Mouse (Mus musculus) midbrain, embryonic 15.5 days (tissue): ENCODE data around the gene Cep97. TPM values are rescaled to one million over a fixed set of nuclear protein-coding genes. Genes with fewer than 3 reads are reported as not detected.

Source experiments
- ATAC-seq: fragments of 200-750 bp; cut with Nextera tagmentation; replicated peaks from 2 replicates; pipeline ENCODE4 v1.8.0; 2017; ENCODE audit warnings: moderate TSS enrichment
- H3K27ac ChIP-seq: fragments of 300-500 bp; sonication (generic); 2 replicates; pipeline ENCODE4 v1.5.1; 2015; ENCODE audit warnings: mild to moderate bottlenecking, inconsistent platforms
- H3K27me3 ChIP-seq: fragments of 300-500 bp; sonication (generic); replicated peaks from 2 replicates; pipeline ENCODE4 v1.6.1; 2015; ENCODE audit warnings: inconsistent platforms
- H3K36me3 ChIP-seq: fragments of 300-500 bp; sonication (generic); replicated peaks from 2 replicates; pipeline ENCODE4 v1.6.1; 2015; ENCODE audit warnings: inconsistent platforms
- H3K4me1 ChIP-seq: fragments of 300-500 bp; sonication (generic); 2 replicates; pipeline ENCODE4 v1.6.1; 2015; ENCODE audit warnings: inconsistent platforms
- H3K4me2 ChIP-seq: fragments of 300-500 bp; sonication (generic); 2 replicates; pipeline ENCODE4 v1.6.1; 2015; ENCODE audit warnings: inconsistent platforms, mild to moderate bottlenecking, moderate library complexity
- H3K4me3 ChIP-seq: fragments of 300-500 bp; sonication (generic); 2 replicates; pipeline ENCODE4 v1.5.1; 2015; ENCODE audit warnings: mild to moderate bottlenecking, inconsistent platforms
- H3K9ac ChIP-seq: fragments of 300-500 bp; sonication (generic); 2 replicates; pipeline ENCODE4 v1.6.1; 2015; ENCODE audit warnings: mild to moderate bottlenecking, inconsistent platforms
- H3K9me3 ChIP-seq: fragments of 300-500 bp; sonication (generic); 2 replicates; pipeline ENCODE4 v1.6.1; 2016; ENCODE audit warnings: inconsistent platforms
- WGBS: fragments of 180-500 bp; shearing (Covaris S2); methylation state at CpG from one replicate; pipeline ENCODE4 v1.1.7; 2015; ENCODE audit warnings: mixed read lengths; 5-methylcytosine and 5-hydroxymethylcytosine counted together
- polyA plus RNA-seq: library from polyadenylated mRNA; unstranded; fragments of >200 nt; fragmentation: Nextera tagmentation; extraction: Ambion mirVana; gene quantifications from 2 replicates; pipeline ENCODE4 v1.2.1, GENCODE M21; 2015

Gene Cep97
- polyA plus RNA-seq, 1 experiment from 2014 or later = 14.3 TPM

DNA sequence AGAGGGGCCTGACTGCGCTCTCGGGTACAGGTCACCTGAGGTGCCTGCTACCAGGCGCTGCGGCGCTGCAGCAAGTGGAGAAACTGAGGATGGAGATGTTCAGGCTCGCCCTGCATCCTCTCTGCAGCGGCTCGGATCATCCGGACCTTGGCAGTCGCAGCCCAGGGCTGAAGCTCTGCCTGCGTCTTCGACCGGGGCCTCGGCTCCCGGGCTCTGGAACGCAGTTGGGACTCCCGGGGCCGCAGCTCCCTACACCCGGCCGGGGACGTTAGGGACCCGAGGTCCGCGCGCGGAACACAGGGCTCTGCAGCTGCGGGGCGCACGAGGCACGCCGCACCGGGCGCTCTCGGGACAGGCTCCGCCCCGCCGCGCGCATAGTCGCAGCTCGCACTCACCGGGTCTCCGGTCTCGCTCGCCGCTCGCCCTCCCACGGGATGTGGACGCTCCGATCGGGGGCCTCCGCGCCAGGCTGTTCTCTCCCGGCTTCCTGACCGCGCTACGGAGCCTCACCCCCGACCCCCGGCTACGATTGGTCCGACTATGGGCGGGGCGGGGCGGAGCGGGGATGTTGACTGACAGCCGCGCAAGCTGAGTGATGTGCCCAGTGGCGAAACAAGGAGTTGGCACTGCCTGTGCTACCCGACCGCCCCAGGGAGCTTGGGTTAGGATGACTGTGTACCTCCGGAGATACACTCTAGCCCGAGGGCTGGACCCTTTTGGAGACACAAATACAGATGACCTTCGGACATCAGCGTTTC is 39.6 kb downstream of the Cep97 start, which contains the start of gene Nxpe3:
Nxpe3 (minus strand) TSS at position 393 of the 758 bp plus-strand sequence.
- H3K4me3 ChIP-seq = peak within 1 kb of the TSS; percentile 90
- H3K9me3 ChIP-seq = no peaks in the 10 kb centered on the region
- peak within 1 kb of the TSS; percentile 80 for H3K9ac ChIP-seq
- H3K27me3 ChIP-seq = no peaks in the 10 kb centered on the region
- H3K4me1 ChIP-seq = peaks cover 15% of the 10 kb centered on the region
- peak within 1 kb of the TSS; percentile 90 for H3K27ac ChIP-seq
- no peaks in the 10 kb centered on the region for H3K36me3 ChIP-seq
- H3K4me2 ChIP-seq = peak within 1 kb of the TSS; percentile 66
- WGBS = under 1% methylated on average over 73 of the region's 74 CpGs
- ATAC-seq = peak; percentile 98

DNA sequence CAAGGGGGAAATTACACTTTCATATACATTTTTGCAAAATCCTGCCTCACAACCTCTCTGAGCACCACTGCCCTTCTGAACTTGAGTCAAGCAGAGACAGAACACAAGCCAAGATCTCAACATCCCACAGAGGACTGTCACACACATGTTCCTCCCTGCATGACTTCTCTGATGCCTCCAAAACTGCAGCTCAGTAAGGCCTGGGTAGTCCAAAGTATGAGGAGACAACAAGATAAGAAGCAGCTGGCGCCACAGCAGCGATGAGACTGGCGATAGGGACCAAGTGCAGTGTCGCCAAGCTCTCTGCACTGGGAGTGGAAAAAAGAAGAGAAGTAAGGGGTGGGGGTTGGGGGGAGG is 40.1 kb downstream of the Cep97 start:
- Histone ChIP-seq H3K27me3 (no peaks in the 10 kb centered on the region), H3K9me3 (no peaks in the 10 kb centered on the region), H3K4me3 (peak overlapping the region; percentile 90), H3K4me2 (peak overlapping the region; percentile 66), H3K4me1 (peaks cover 15% of the 10 kb centered on the region), H3K27ac (peak overlapping the region; percentile 90), H3K36me3 (peaks cover 3% of the 10 kb centered on the region), H3K9ac (peak overlapping the region; percentile 80)
- ATAC-seq = no peak
- WGBS = 1% methylated on average over 4 of the region's 4 CpGs

DNA sequence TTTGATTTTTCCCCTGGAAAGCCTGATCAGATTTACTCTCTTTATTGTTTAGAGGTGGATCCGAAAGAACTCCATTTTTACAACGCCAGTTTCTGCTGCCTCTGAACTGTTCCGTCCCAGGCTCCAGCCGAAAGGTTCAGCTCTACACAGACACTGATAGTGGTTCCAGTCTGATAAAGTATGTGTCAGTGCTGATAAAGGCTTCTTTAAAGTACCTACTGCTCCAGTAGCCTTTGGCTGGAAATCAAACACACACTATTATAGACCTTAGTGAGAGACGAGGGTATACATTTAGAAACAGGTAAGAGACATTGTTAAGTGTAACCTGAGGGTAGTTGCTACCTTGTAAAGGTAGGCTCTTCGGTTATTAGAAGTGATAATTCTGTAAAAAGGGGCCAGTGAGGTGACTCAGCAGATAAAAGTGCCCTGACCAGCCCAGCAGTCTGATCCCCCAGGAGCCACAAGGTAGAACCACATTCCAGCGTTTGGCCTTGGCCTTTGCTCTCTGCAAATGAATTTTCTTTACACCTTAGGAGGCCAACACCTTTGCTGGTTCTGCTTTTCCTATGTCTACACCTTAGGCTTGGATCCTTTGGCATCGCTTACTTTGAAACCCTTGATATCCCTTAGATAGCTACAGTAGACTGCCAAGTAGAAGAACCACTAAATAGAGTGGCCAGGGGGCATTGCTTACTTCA is 41.1 kb downstream of the Cep97 start:
- no peak overlapping the region for H3K27ac ChIP-seq
- H3K9me3 ChIP-seq = no peaks in the 10 kb centered on the region
- 86% methylated on average over 8 of the region's 8 CpGs for WGBS
- H3K36me3 ChIP-seq = peaks cover 3% of the 10 kb centered on the region
- no peaks in the 10 kb centered on the region for H3K27me3 ChIP-seq
- peak overlapping the region; percentile 90; the same call in 1 of the 2 replicates for H3K4me3 ChIP-seq
- H3K4me1 ChIP-seq = peaks cover 15% of the 10 kb centered on the region
- H3K4me2 ChIP-seq = peak overlapping the region; percentile 66
- ATAC-seq = no peak
- no peak overlapping the region for H3K9ac ChIP-seq

DNA sequence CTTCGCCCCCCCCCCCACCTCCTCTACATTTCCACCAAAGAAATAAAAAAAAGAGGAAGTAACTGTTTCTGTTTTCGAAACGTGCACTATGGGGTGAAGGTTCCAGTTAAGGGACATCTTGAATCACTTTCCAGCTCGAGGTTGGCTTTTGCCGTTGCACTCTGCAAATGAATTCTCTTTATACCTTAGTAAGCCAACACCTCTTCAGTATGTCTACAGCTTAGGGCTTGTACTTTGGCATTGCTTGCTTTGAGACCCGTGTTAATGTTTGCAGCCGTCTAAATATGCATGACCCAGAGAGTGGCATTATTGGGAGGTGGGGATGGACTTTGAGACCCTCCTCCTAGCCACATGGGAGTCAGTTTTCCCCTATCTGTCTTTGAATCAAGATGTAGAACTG is 42.2 kb downstream of the Cep97 start:
- Histone ChIP-seq H3K4me3 (no peak overlapping the region), H3K36me3 (peaks cover 3% of the 10 kb centered on the region), H3K4me1 (peaks cover 15% of the 10 kb centered on the region), H3K27ac (no peak overlapping the region), H3K27me3 (no peaks in the 10 kb centered on the region), H3K9ac (no peak overlapping the region), H3K4me2 (no peak overlapping the region), H3K9me3 (no peaks in the 10 kb centered on the region)
- ATAC-seq = no peak
- 78% methylated on average over 7 of the region's 7 CpGs for WGBS

DNA sequence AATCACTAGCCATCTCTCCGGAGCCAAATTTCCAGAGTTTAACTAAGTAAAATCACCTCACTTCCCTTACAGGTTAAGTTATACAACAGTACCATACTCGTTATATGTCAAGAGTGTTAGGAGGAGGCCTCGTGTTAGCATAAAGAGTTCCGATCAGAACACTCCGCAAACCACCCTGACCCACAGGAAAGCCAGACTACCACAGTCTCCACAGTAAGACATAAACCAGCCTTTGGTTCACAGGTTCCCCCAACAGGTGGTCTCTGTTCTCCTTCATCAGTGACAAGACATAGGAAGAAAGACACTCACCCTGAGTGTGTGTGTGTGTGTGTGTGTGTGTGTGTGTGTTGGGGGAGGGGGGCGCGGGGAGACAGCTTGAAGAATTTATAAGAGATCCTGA is 43.3 kb downstream of the Cep97 start:
- Histone ChIP-seq H3K27me3 (no peaks in the 10 kb centered on the region), H3K9me3 (no peaks in the 10 kb centered on the region), H3K9ac (no peak overlapping the region), H3K27ac (no peak overlapping the region), H3K4me1 (peaks cover 15% of the 10 kb centered on the region), H3K36me3 (peaks cover 3% of the 10 kb centered on the region), H3K4me2 (no peak overlapping the region), H3K4me3 (no peak overlapping the region)
- ATAC-seq = no peak
- WGBS = 94% methylated on average over 7 of the region's 7 CpGs

DNA sequence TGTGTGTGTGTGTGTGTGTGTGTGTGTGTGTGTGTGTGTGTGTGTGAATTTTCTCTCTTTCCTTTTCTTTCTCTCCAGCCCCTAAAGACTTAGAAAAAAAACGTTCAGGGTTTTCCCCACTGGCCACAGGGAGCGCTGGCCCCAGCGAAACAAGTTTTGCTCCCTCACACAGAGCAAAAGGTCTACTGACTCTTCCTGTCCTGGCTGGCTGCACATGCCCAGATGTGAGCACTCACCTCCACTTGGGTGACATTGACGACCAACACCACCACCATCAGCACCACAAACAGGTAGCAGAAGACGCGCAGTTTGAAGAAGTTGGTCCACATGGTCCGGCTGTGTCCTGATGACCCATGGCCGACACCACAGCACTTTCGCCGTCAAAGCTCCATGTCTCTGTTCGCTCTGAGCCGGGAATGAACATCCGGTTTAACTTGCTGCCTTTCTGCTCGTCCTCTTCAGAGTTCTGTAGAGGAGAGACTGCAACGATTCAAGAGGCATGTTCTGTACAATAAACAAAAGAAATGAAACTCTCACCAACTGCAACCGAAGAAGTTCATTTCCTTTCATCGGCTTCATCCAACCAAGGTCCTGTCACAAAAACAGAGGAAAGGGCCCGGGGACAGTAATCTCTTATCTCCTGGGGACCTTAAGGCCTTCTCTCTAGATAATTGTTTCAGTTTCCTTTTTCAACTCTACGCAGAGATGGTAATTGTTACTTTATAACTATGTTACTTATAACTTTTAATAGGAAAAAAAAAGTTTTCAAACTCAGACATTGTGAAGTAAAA is 44.1 kb downstream of the Cep97 start:
- Histone ChIP-seq H3K4me1 (peaks cover 12% of the 10 kb centered on the region), H3K4me3 (no peak overlapping the region), H3K9ac (no peak overlapping the region), H3K27ac (no peak overlapping the region), H3K4me2 (no peak overlapping the region), H3K36me3 (peaks cover 3% of the 10 kb centered on the region), H3K9me3 (no peaks in the 10 kb centered on the region), H3K27me3 (no peaks in the 10 kb centered on the region)
- no peak for ATAC-seq
- WGBS = 91% methylated on average over 19 of the region's 19 CpGs

DNA sequence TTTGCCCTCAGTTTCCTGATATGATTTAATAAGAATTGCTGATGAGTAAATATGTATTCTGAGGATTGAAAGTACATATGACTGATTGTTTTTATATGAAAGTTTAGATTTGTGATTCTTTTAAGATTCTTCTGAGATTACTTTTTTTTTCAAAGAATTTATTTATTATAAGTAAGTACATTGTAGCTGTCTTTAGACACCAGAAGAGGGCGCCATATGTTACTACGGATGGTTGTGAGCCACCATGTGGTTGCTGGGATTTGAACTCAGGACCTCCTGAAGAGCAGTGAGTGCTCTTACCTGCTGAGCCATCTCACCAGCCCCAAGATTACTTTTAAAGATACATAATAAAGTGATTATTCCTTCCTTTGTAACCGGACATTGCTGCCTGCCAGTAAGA is 45.2 kb downstream of the Cep97 start:
- Histone ChIP-seq H3K4me1 (peaks cover 9% of the 10 kb centered on the region), H3K27ac (no peak overlapping the region), H3K4me3 (no peak overlapping the region), H3K36me3 (peaks cover 3% of the 10 kb centered on the region), H3K27me3 (no peaks in the 10 kb centered on the region), H3K9ac (no peak overlapping the region), H3K9me3 (no peaks in the 10 kb centered on the region), H3K4me2 (no peak overlapping the region)
- no peak for ATAC-seq
- WGBS = 85% methylated on average over 3 of the region's 3 CpGs

DNA sequence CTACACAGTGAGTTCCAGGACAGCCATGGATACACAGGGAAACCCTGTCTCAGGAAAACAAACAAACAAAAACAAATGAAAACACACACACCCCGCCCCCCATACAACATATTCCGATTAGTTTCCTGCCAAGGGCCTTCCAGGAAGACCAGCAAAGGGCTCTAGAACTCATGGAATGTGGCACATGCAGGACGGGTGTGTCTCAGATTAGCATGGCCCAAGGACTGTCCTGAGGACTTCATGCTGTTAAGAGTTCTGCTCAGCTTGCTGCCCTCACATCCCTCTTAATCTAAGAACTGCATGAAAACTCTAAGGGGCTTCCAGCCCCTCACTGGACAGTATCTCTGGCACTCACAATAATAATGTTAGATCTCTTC is 46.1 kb downstream of the Cep97 start:
- WGBS = 88% methylated on average over 3 of the region's 3 CpGs
- no peak overlapping the region for H3K27ac ChIP-seq
- H3K27me3 ChIP-seq = no peaks in the 10 kb centered on the region
- no peaks in the 10 kb centered on the region for H3K9me3 ChIP-seq
- no peak overlapping the region for H3K4me3 ChIP-seq
- H3K9ac ChIP-seq = no peak overlapping the region
- peaks cover under 1% of the 10 kb centered on the region; the same call in 1 of the 2 replicates for H3K4me1 ChIP-seq
- ATAC-seq = no peak
- peaks cover 7% of the 10 kb centered on the region for H3K36me3 ChIP-seq
- no peak overlapping the region for H3K4me2 ChIP-seq

DNA sequence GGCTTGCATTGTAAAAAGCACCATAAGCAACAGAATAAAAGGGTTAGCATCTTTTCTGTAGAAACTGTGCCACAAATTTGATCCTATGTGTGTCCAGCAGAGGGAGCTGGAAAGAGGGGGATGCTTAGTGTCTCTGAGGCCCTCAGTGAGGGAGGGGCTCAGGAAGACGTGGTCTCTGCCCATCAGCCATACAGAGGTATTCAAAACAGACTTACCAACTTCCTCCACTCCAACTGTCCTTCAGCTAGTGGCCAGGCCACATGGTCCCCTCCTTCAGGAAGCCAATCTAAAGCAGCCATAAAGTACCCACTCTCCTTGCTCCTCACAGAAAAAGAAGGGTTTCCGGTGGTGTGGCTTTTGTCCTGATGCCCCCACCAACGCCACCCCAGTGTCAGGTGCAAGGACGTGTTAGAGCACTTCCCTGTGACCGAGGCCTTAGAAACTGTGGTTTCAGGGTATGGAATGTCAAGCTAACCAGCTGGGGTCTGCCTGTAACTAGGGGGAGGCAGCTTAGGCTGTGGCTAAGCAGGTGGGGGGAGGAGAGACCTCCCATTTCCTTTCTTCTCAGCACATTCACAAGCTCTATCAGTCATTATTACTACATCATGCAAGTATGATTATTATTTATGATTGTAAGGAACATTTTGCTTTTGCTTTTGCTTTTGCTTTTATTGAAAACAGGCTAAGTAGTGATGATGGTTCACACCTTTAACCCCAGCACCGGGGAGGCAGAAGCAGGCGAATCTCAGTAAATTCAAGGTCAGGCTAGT is 46.7 kb downstream of the Cep97 start:
- WGBS = 66% methylated on average over 7 of the region's 7 CpGs

DNA sequence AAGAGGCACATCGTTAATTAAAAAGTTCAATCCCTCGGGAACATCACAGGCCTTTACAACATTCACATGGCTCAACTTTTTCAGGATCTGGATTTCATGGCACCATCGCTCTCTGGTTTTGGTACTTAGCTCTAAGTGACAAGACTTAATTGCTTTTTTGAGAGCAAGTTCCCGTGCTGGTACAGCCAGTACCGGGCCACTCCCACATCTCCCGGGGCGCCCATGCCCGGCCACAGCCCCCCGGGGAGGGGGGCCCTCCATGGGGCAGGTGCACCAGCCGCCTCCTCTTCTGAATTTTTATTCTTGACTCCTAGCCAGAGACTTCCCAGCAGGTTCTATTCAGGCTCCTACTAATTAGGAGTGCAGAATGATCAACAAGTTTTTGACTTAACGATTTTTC is 50.4 kb downstream of the Cep97 start:
- H3K9ac ChIP-seq = no peak overlapping the region
- no peaks in the 10 kb centered on the region for H3K9me3 ChIP-seq
- no peaks in the 10 kb centered on the region for H3K27me3 ChIP-seq
- H3K4me1 ChIP-seq = no peaks in the 10 kb centered on the region
- H3K27ac ChIP-seq = no peak overlapping the region
- peaks cover 3% of the 10 kb centered on the region for H3K36me3 ChIP-seq
- ATAC-seq = no peak
- H3K4me3 ChIP-seq = no peak overlapping the region
- WGBS = 76% methylated on average over 11 of the region's 11 CpGs
- no peak overlapping the region for H3K4me2 ChIP-seq

More for the DNA sequence above, 46.7 kb downstream of the Cep97 start:
- Histone ChIP-seq H3K4me1 (no peaks in the 10 kb centered on the region), H3K9me3 (no peaks in the 10 kb centered on the region), H3K4me2 (no peak overlapping the region), H3K27ac (no peak overlapping the region), H3K9ac (no peak overlapping the region), H3K4me3 (no peak overlapping the region), H3K36me3 (peaks cover 7% of the 10 kb centered on the region), H3K27me3 (no peaks in the 10 kb centered on the region)
- ATAC-seq = 0 out of 2 replicates have a peak, but pooled peaks have one; percentile 67

DNA sequence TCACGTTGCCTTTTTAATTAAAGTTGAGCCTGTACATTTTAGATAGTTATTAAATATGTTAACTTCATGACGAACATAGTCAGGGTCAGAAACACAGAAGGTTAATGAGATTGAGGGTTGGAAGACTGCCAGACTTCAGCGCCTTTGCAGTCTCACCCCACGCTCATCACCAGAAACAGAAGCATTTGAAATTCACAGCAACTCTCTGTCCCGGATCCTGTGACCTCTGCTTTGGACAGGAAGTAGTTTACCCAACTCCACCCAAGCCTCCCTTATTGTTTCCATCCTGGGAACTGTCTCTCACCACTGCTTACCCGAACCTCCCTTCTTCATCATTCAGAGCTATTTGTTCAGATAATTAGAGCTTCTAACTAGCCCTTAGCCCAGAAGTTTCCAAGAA is 58.6 kb downstream of the Cep97 start:
- 78% methylated on average over 6 of the region's 6 CpGs for WGBS
- no peak for ATAC-seq
- H3K36me3 ChIP-seq = no peaks in the 10 kb centered on the region

More for the DNA sequence above, 58.6 kb downstream of the Cep97 start:
- H3K9me3 ChIP-seq = no peaks in the 10 kb centered on the region
- H3K27me3 ChIP-seq = no peaks in the 10 kb centered on the region
- no peak overlapping the region for H3K4me3 ChIP-seq
- H3K9ac ChIP-seq = no peak overlapping the region
- H3K4me2 ChIP-seq = no peak overlapping the region
- no peaks in the 10 kb centered on the region for H3K4me1 ChIP-seq
- no peak overlapping the region for H3K27ac ChIP-seq
